Mouse (Mus musculus) testis, adult 2 months (tissue): ENCODE measurements at regions not wholly inside any gene's neighbourhood (a gene's known extent, or its start where the extent isn't known, plus 50 kb on each side); places are given as distances from the start of the nearest gene placed in this dataset.

Experiments
- H3K27ac ChIP-seq: fragments of 200-500 bp; 2 replicates; pipeline ENCODE4 v1.5.1; 2012; ENCODE audit warnings: low read depth, low read length; ENCODE audit not compliant: control insufficient read depth, insufficient read depth
- H3K27me3 ChIP-seq: fragments of 200-500 bp; 2 replicates; pipeline ENCODE4 v1.6.1; 2012; ENCODE audit warnings: mild to moderate bottlenecking, low read length, moderate library complexity; ENCODE audit not compliant: control insufficient read depth, insufficient read depth
- H3K36me3 ChIP-seq: fragments of 200-500 bp; 2 replicates; pipeline ENCODE4 v1.6.1; 2012; ENCODE audit warnings: mild to moderate bottlenecking, low read length; ENCODE audit not compliant: control insufficient read depth, insufficient read depth
- H3K4me1 ChIP-seq: fragments of 200-500 bp; 2 replicates; pipeline ENCODE4 v1.6.1; 2012; ENCODE audit warnings: low read length; ENCODE audit not compliant: control insufficient read depth, insufficient read depth
- H3K4me3 ChIP-seq: fragments of 200-500 bp; 2 replicates; pipeline ENCODE4 v1.5.1; 2012; ENCODE audit warnings: low read depth, mild to moderate bottlenecking, low read length, moderate library complexity, mixed read lengths; ENCODE audit not compliant: control insufficient read depth
- CTCF ChIP-seq: fragments of 200-500 bp; IDR thresholded peaks from 2 replicates; pipeline ENCODE4 v1.5.1; 2012; ENCODE audit warnings: low read depth, mild to moderate bottlenecking, inconsistent platforms, low read length, moderate library complexity; ENCODE audit not compliant: control insufficient read depth, insufficient read depth, insufficient replicate concordance
- POLR2A ChIP-seq: fragments of 200-500 bp; IDR thresholded peaks from 2 replicates; pipeline ENCODE4 v1.6.1; 2012; ENCODE audit warnings: low read depth, mild to moderate bottlenecking, inconsistent platforms, low read length, moderate library complexity; ENCODE audit not compliant: control insufficient read depth

- no peaks in the 10 kb centered on the region for H3K27me3 ChIP-seq
- H3K4me1 ChIP-seq: peaks cover 2% of the 10 kb centered on the region; the same call in 1 of the 2 replicates
- TF ChIP-seq POLR2A (no peak), CTCF (no peak)
- no peak overlapping the region for H3K27ac ChIP-seq
- H3K36me3 ChIP-seq: no peaks in the 10 kb centered on the region
- H3K4me3 ChIP-seq: no peak overlapping the region; the same call in 1 of the 2 replicates
Measured at GRCm38 (mm10) chr11:64800246-64801121, 178.4 kb upstream of the Elac2 start.

DNA sequence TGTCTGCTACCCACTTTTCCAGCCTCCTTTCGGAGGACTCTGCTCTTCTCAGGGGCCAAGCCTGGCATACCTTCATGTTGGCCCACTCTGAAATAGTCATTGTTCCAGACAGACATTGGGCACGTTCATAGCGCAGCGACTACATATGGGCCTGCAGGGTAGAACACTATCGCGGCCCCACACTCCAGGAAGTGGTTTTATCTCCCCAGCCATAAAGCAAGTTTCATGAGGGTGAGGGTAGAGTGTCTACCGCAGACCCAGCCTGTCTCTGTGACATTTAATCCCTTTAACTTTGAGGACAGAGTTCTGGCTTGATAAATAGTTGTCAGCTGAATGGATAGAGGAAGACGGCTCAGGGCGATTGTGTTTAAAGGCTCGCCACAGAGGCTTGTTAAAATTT, 177.5 kb upstream of the Elac2 start:
- H3K4me1 ChIP-seq: peaks cover 2% of the 10 kb centered on the region; the same call in 1 of the 2 replicates
- H3K27ac ChIP-seq: no peak overlapping the region
- no peak for TF ChIP-seq CTCF
- no peak overlapping the region for H3K4me3 ChIP-seq
- H3K27me3 ChIP-seq: no peaks in the 10 kb centered on the region
- H3K36me3 ChIP-seq: no peaks in the 10 kb centered on the region

DNA sequence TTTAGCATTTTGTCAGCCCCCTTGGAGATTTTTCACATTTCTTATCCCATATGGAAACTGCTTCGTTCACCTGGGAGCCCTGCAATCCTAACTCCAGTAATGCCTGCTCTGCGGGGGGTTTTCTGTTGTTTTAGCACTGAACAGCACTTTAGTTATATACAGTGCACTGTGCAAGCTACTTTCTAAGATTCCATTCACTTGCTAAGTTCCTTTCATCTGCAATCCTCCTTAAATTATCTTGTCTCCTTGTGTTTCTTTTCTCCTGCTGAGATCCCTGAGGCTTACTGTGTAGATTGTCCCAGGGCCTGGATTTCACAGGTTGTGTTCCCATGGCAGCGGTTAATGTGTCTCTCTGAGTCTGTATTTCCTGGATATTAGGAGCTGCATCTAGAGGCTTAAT, 173.3 kb upstream of the Elac2 start:
- peaks cover 1% of the 10 kb centered on the region; the same call in 1 of the 2 replicates for H3K4me1 ChIP-seq
- no peaks in the 10 kb centered on the region for H3K36me3 ChIP-seq
- no peak overlapping the region for H3K4me3 ChIP-seq
- TF ChIP-seq POLR2A (no peak), CTCF (no peak)
- H3K27ac ChIP-seq: no peak overlapping the region
- H3K27me3 ChIP-seq: no peaks in the 10 kb centered on the region

DNA sequence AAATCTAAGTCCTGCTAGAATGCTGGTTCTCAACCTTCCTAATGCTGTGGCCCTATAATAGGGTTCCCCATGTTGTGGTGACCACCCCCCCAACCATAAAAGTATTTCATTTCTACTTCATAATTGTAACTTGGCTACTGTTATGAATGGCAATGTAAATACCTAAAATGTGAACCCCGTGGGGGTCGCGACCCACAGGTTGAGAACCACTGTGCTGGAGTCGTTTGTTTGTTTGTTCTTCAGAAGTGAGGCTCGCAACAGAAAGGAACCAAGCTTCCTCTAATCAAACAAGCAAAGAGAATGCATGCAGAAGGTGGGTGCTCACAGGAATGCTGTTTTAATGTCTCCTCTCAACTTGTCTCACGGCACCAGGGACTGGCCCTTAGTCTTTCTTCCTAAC, 166.4 kb upstream of the Elac2 start:
- no peaks in the 10 kb centered on the region for H3K27me3 ChIP-seq
- no peak for TF ChIP-seq POLR2A
- no peak for TF ChIP-seq CTCF
- peaks cover 6% of the 10 kb centered on the region for H3K4me1 ChIP-seq
- no peak overlapping the region for H3K27ac ChIP-seq
- no peak overlapping the region for H3K4me3 ChIP-seq
- H3K36me3 ChIP-seq: no peaks in the 10 kb centered on the region

DNA sequence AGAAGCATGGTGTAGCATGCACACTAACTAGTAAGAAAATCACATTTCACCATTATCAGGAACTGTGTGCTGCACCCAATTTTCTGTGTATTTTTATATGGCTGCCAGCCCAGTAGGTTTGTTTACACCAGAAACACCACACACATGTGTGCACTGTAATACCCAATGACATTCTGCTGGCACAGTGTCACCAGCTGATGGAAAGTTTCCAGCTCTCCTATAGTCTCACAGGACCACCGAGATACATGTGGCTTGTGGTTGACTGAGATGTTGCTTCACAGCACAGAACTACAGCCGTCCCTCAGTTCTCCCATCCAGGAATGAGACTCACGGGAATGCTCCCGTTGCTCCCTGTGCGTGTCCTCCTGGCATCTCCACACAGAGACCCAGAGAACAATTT, 149.4 kb upstream of the Elac2 start:
- H3K4me1 ChIP-seq: no peaks in the 10 kb centered on the region
- no peak overlapping the region for H3K27ac ChIP-seq
- no peaks in the 10 kb centered on the region for H3K36me3 ChIP-seq
- H3K27me3 ChIP-seq: no peaks in the 10 kb centered on the region
- TF ChIP-seq POLR2A (no peak), CTCF (no peak)
- no peak overlapping the region for H3K4me3 ChIP-seq

- Histone ChIP-seq H3K36me3 (no peaks in the 10 kb centered on the region), H3K4me3 (no peak overlapping the region), H3K27ac (no peak overlapping the region), H3K4me1 (no peaks in the 10 kb centered on the region), H3K27me3 (no peaks in the 10 kb centered on the region)
- TF ChIP-seq CTCF (no peak), POLR2A (no peak)
Measured at GRCm38 (mm10) chr11:64832453-64832852, 146.4 kb upstream of the Elac2 start.

DNA sequence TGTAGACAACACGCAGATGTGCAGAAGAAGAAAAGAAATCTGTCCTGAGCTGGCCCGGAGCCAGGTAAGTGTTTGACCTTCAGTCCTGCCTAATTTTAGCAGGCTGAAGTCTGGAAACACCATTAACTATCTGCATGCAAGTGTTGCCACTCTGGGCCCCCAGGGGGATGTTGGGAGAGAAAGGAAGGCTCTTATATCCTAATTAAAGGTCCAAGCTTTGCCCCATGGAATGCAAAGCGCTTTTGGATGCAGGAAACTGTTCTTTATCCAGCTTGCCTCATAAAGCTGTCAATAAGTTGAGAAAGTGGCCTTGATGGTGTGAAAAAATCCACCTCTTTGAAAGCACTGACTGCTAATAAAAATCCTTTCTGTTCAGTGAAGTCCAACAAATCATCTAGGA, 145.1 kb upstream of the Elac2 start:
- no peak overlapping the region for H3K27ac ChIP-seq

More for the DNA sequence above, 145.1 kb upstream of the Elac2 start:
- Histone ChIP-seq H3K27me3 (no peaks in the 10 kb centered on the region), H3K4me3 (no peak overlapping the region), H3K4me1 (no peaks in the 10 kb centered on the region), H3K36me3 (no peaks in the 10 kb centered on the region)
- no peak for TF ChIP-seq CTCF
- no peak for TF ChIP-seq POLR2A
